Comparison of ENCODE assay signal across 25 mouse cellular contexts in the genomic region with DNA sequence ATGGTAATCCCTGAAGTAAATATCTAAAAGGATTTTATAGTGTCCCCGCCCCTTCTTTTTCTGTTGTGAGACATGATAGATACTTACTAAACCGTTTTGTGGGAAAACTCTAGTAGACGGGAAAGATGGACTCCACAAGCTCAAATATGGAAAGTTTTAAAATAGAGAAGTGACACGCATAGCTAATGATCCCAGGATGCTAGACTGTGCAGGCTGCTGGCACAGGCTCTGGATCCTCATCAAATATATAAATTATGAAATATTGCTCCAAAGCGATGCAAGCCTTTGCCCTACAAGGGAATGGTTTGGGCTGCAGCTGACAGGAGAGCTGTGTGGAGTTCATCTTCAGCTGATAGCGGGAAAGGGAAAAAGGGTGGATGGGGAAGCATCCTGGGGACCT. TPM values are rescaled to one million over a fixed set of nuclear protein-coding genes. Genes with fewer than 3 reads are reported as not detected.
DNase-seq lines count a peak whose midpoint lies in the region; ATAC-seq and TF ChIP-seq lines count a peak whose summit lies in the region.
"Had no signal": no experiment of that assay in that cellular context is flagged by ENCODE, and none has a peak within 500 bp of the region (broad histone marks: within the 10 kb centered on the region; RNA-seq: fewer than 3 reads in every experiment).

No protein-coding gene starts in this region.

- H3K36me3 ChIP-seq in embryonic facial prominence, embryonic 14.5 days (ENCODE audit: control insufficient read depth, insufficient read depth, low read length), result no peaks in the 10 kb centered on the region
- H3K36me3 ChIP-seq in embryonic facial prominence, embryonic 10.5 days (replicated peaks), result no peaks in the 10 kb centered on the region
- H3K36me3 ChIP-seq in stomach, embryonic 16.5 days (ENCODE audit: control insufficient read depth, insufficient read depth, low read length), result no peaks in the 10 kb centered on the region
- no peaks in the 10 kb centered on the region for H3K36me3 ChIP-seq in stomach, postnatal 0 days (ENCODE audit: control insufficient read depth, insufficient read depth, low read length)
- H3K36me3 ChIP-seq: embryonic facial prominence, embryonic 12.5 days; forebrain, embryonic 15.5 days; G1E had no signal

- no peaks in the 10 kb centered on the region for H3K4me1 ChIP-seq in embryonic facial prominence, embryonic 14.5 days (ENCODE audit: control insufficient read depth, insufficient read depth, low read length)
- no peaks in the 10 kb centered on the region for H3K4me1 ChIP-seq in embryonic facial prominence, embryonic 10.5 days
- H3K4me1 ChIP-seq in stomach, embryonic 16.5 days (ENCODE audit: control insufficient read depth, insufficient read depth, low read length), result 0 out of 2 replicates have a peak, but pooled peaks cover 3% of the 10 kb centered on the region
- no peaks in the 10 kb centered on the region for H3K4me1 ChIP-seq in stomach, postnatal 0 days (replicated peaks; ENCODE audit: control insufficient read depth, insufficient read depth)
- H3K4me1 ChIP-seq: embryonic facial prominence, embryonic 12.5 days; forebrain, embryonic 13.5 days; forebrain, embryonic 15.5 days had no signal

- peak; percentile 58 for DNase-seq in embryonic facial prominence, embryonic 14.5 days (ENCODE audit: low spot score)
- no peak for DNase-seq in embryonic facial prominence, embryonic 10.5 days (ENCODE audit: low spot score)
- DNase-seq in frontal cortex, adult 2 months (ENCODE audit: extremely low spot score in 1 of 2, low spot score in 1 of 2), result no peak
- DNase-seq in stomach, postnatal 0 days (ENCODE audit: low spot score), result no peak
- DNase-seq in telencephalon, adult 2 months (ENCODE audit: low read depth, low spot score), result peak; percentile 6
- DNase-seq in Muller cell, postnatal 12 days (ENCODE audit: inconsistent ontology term), result no peak
- DNase-seq: adrenal gland, adult 8-10 months; adrenal gland, postnatal 14 days; adrenal gland, postnatal 36 days; B cell, adult 2 months; cerebellum, adult 11 months; cerebellum, adult 18-20 months; cerebellum, adult 8-10 months; cerebellum, adult 9-11 months; cerebellum, postnatal 14 days; cerebellum, postnatal 36 days; embryo, embryonic 11 days had no signal

- TF ChIP-seq EP300 in stomach, postnatal 0 days (optimal IDR thresholded peaks at IDR 0.05), result no peak

- no peak overlapping the region for H3K4me3 ChIP-seq in embryonic facial prominence, embryonic 14.5 days (ENCODE audit: low read depth, low read length)
- H3K4me3 ChIP-seq in embryonic facial prominence, embryonic 10.5 days, result no peak overlapping the region
- no peak overlapping the region for H3K4me3 ChIP-seq in stomach, embryonic 16.5 days (replicated peaks; ENCODE audit: low read length)
- H3K4me3 ChIP-seq in stomach, postnatal 0 days (ENCODE audit: low read depth, low read length), result no peak overlapping the region
- H3K4me3 ChIP-seq: embryonic facial prominence, embryonic 12.5 days; forebrain, embryonic 13.5 days; forebrain, embryonic 15.5 days had no signal

- H3K9me3 ChIP-seq in embryonic facial prominence, embryonic 14.5 days (ENCODE audit: control insufficient read depth, low read length), result no peaks in the 10 kb centered on the region
- no peaks in the 10 kb centered on the region for H3K9me3 ChIP-seq in embryonic facial prominence, embryonic 10.5 days
- H3K9me3 ChIP-seq in stomach, embryonic 16.5 days (replicated peaks; ENCODE audit: control insufficient read depth, low read length), result no peaks in the 10 kb centered on the region
- no peaks in the 10 kb centered on the region for H3K9me3 ChIP-seq in stomach, postnatal 0 days (ENCODE audit: control insufficient read depth, low read length)
- H3K9me3 ChIP-seq: embryonic facial prominence, embryonic 12.5 days; forebrain, embryonic 13.5 days; forebrain, embryonic 15.5 days had no signal

- no peaks in the 10 kb centered on the region for H3K27me3 ChIP-seq in embryonic facial prominence, embryonic 14.5 days (replicated peaks; ENCODE audit: control insufficient read depth, insufficient read depth, low read length)
- H3K27me3 ChIP-seq in embryonic facial prominence, embryonic 10.5 days (replicated peaks; ENCODE audit: low read depth, poor library complexity, severe bottlenecking), result no peaks in the 10 kb centered on the region
- H3K27me3 ChIP-seq in stomach, embryonic 16.5 days (ENCODE audit: control insufficient read depth, insufficient read depth, low read length), result no peaks in the 10 kb centered on the region
- no peaks in the 10 kb centered on the region for H3K27me3 ChIP-seq in stomach, postnatal 0 days (ENCODE audit: control insufficient read depth, insufficient read depth, low read length)
- H3K27me3 ChIP-seq: embryonic facial prominence, embryonic 12.5 days; forebrain, embryonic 13.5 days; forebrain, embryonic 15.5 days had no signal

- WGBS in embryonic facial prominence, embryonic 14.5 days, result 60% methylated on average over 6 of the region's 6 CpGs
- WGBS in embryonic facial prominence, embryonic 10.5 days, result 88% methylated on average over 6 of the region's 6 CpGs
- WGBS in stomach, embryonic 16.5 days, result 65% methylated on average over 6 of the region's 6 CpGs
- 50% methylated on average over 6 of the region's 6 CpGs for WGBS in stomach, postnatal 0 days

- no peak overlapping the region for H3K4me2 ChIP-seq in embryonic facial prominence, embryonic 14.5 days (ENCODE audit: low read depth, low read length)
- H3K4me2 ChIP-seq in stomach, embryonic 16.5 days (ENCODE audit: low read depth, low read length), result no peak overlapping the region
- H3K4me2 ChIP-seq in stomach, postnatal 0 days (replicated peaks; ENCODE audit: low read depth), result no peak overlapping the region
- H3K4me2 ChIP-seq: embryonic facial prominence, embryonic 12.5 days; forebrain, embryonic 13.5 days; forebrain, embryonic 15.5 days had no signal

- no peak for ATAC-seq in embryonic facial prominence, embryonic 14.5 days (ENCODE audit: low read depth)
- peak; percentile 59; the same call in 1 of the 2 replicates for ATAC-seq in frontal cortex, adult (ENCODE audit: low TSS enrichment)
- ATAC-seq in stomach, embryonic 16.5 days (ENCODE audit: insufficient read depth, low FRiP score), result peak; percentile 47; the same call in 1 of the 2 replicates
- ATAC-seq in stomach, postnatal 0 days (ENCODE audit: low FRiP score, low TSS enrichment), result no peak
- ATAC-seq: CD4-positive, CD25-positive, alpha-beta regulatory T cell, adult 4 months; forebrain, embryonic 13.5 days; forebrain, embryonic 15.5 days had no signal

- peak overlapping the region; percentile 53; the same call in 1 of the 2 replicates for H3K27ac ChIP-seq in embryonic facial prominence, embryonic 14.5 days (replicated peaks; ENCODE audit: low read depth, low read length)
- no peak overlapping the region for H3K27ac ChIP-seq in embryonic facial prominence, embryonic 10.5 days (replicated peaks)
- no peak overlapping the region for H3K27ac ChIP-seq in stomach, embryonic 16.5 days (ENCODE audit: low read length)
- H3K27ac ChIP-seq in stomach, postnatal 0 days (replicated peaks), result no peak overlapping the region
- H3K27ac ChIP-seq: embryonic facial prominence, embryonic 12.5 days; forebrain, embryonic 13.5 days; forebrain, embryonic 15.5 days had no signal

- H3K9ac ChIP-seq in embryonic facial prominence, embryonic 14.5 days (ENCODE audit: low read depth, low read length), result no peak overlapping the region
- no peak overlapping the region for H3K9ac ChIP-seq in stomach, embryonic 16.5 days (ENCODE audit: low read length)
- no peak overlapping the region for H3K9ac ChIP-seq in stomach, postnatal 0 days (ENCODE audit: low read length)
- H3K9ac ChIP-seq: embryonic facial prominence, embryonic 12.5 days; forebrain, embryonic 13.5 days; forebrain, embryonic 15.5 days had no signal

- no peak for TF ChIP-seq CTCF in stomach, postnatal 0 days (IDR thresholded peaks at IDR 0.05; ENCODE audit: low read depth)

RNA-seq across cellular contexts. Expression of a gene that starts 50.2 kb away (rescaled TPM):
- 3.0 and 3.3 TPM in 2 replicates for polyA plus RNA-seq in embryonic facial prominence, embryonic 14.5 days (2014; fragmentation: Nextera tagmentation; extraction: Ambion mirVana)
- polyA plus RNA-seq in embryonic facial prominence, embryonic 10.5 days (2016; fragmentation: Nextera tagmentation; extraction: Ambion mirVana), result 0.93 and 1.2 TPM in 2 replicates
- 0.46 and 0.61 TPM in 2 replicates for polyA plus RNA-seq in frontal cortex, adult 2 months (2012; rRNA removed)
- 2.9 and 3.5 TPM in 2 replicates for polyA plus RNA-seq in stomach, embryonic 16.5 days (2015; fragmentation: Nextera tagmentation; extraction: Ambion mirVana)
- 2.6 and 2.7 TPM in 2 replicates for polyA plus RNA-seq in stomach, postnatal 0 days (2015; fragmentation: Nextera tagmentation; extraction: Ambion mirVana)
- polyA plus RNA-seq: CD4-positive, CD25-positive, alpha-beta regulatory T cell, adult 4 months; forebrain, embryonic 11.5 days; forebrain, embryonic 13.5 days; G1E had no signal

Comparison
In these comparisons a context has a peak if more than half of its experiments do, and no peak if none do; other contexts are left out.
1. ATAC-seq: peak in frontal cortex, adult (single experiment) and stomach, embryonic 16.5 days (single experiment); none in embryonic facial prominence, embryonic 14.5 days (single experiment) and stomach, postnatal 0 days (single experiment).
2. DNase-seq: peak in embryonic facial prominence, embryonic 14.5 days (single experiment) and telencephalon, adult 2 months (single experiment); none in embryonic facial prominence, embryonic 10.5 days (single experiment), frontal cortex, adult 2 months (0 of 2), stomach, postnatal 0 days (single experiment) and Muller cell, postnatal 12 days (single experiment).